Mouse (Mus musculus): ENCODE results near the gene Nos1ap.

GRCm38 (mm10) chr1:170394641-170395040, 195.0 kb downstream of the Nos1ap start:
- TF ChIP-seq USF1 (IDR thresholded peaks at IDR 0.05; ENCODE audit: low read depth) = no peak
- no peak for TF ChIP-seq MYOG (IDR thresholded peaks at IDR 0.05; ENCODE audit: control insufficient read depth, extremely low read depth, insufficient read length)
- no peak for TF ChIP-seq CTCF (IDR thresholded peaks at IDR 0.05; ENCODE audit: control insufficient read depth, insufficient read depth, insufficient read length)

All from C2C12 (cell line).